Mouse (Mus musculus) heart, postnatal 25 days (tissue): ENCODE results near the gene Plin3. TPM values are rescaled to one million over a fixed set of nuclear protein-coding genes. Genes with fewer than 3 reads are reported as not detected.

Experiments
- DNase-seq: peaks from one replicate; pipeline ENCODE4 v3.0.0; 2022; ENCODE audit warnings: low spot score
- intact Hi-C: fragments of 180-260 bp; cut with DNase I; formaldehyde crosslinking; loops from one replicate; pipeline ENCODE4 v1.15.1; 2025
- total RNA-seq, 2 experiments: library from RNA; stranded (reverse); gene quantifications; 2 replicates each; pipeline ENCODE4 v1.2.3; 2021

Plin3 gene
- total RNA-seq, 2 experiments from 2014 or later = 154 to 171 TPM

- DNase-seq = peak; percentile 55
- intact Hi-C loops = no loop called here
These were observed 10.6 kb upstream of the Plin3 start, which contains the start of gene Uhrf1 for GRCm38 (mm10) chr17:56303160-56303846. Gene Uhrf1, plus strand, starts transcription at chr17:56303321.

DNA sequence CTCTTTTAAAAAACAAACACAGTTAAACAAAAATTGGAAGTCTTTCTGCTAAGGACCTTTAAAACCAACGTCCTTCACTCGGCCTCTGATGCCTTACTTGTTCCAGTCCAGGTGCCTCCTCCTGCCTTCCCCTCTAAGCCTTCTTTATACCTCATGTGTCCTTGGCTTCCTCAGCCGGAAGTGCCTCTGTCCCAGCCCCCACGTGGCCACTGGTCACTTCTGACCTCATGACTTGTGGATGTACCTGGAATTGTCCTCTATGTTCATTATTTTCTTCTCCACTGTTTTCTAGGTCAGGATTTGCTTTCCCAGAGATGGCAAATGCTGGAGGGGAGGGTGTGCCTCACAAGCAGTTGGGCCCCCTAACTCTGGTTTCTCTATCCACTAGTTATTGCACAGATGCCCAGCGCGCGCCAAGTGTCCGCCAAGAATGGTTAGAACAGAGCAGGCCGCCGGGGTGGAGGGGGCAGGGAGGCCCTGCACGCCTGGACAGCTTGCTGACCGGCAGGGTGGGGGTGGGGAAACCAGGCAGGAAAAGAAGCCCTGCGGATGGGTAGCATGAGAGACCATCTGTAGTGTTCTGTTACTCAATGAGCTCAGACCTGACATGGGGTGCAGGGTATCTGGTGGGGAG is 9.8 kb upstream of the Plin3 start:
- no peak for DNase-seq
- intact Hi-C loops = no loop called here

DNA sequence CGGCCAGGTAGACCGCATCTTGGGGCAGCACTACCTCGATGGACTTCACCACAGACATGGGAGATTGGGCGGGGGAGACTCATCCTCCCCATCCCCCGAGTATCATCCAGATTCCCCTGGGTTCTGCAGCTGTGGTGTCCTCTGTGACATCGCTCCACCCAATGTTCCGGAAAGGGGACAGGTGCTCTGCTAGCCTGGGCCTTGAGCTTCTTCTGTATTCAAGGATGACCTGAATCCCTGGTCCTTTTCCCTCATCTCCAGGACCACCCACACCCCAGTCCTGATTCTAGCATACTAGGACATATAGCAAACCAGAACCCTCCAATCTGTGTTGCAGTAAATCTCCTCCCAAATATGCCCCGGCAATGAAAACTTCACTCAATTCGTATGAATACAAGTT is 7.5 kb upstream of the Plin3 start, which contains the start of gene Arrdc5:
Gene Arrdc5, minus strand, starts transcription at position 101 of the 400 bp plus-strand sequence.
- intact Hi-C loops = no loop called here
- DNase-seq = no peak

DNA sequence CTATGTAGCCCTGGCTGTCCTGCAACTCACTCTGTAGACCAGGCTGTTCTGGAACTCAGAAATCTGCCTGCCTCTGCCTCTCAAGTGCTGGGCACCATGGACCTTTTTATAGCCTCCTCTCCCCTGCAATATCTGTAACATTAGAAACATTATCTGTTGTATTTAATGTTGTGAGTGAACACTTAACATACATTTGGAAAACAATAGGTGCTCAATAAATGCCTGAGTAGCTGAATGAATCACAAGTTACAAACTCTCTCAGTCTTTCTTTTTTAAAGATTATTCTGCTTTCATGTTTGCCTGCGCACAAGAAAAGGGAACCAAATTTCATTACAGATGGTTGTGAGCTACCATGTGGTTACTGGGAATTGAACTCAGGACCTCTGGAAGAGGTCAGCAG is 5.6 kb upstream of the Plin3 start:
- DNase-seq = no peak
- intact Hi-C loops = no loop called here

GRCm38 (mm10) chr17:56296201-56296600 is 3.5 kb upstream of the Plin3 start:
- DNase-seq = no peak

GRCm38 (mm10) chr17:56294241-56294640 is 1.6 kb upstream of the Plin3 start:
- intact Hi-C loops = no loop called here
- DNase-seq = no peak

More at GRCm38 (mm10) chr17:56296201-56296600, 3.5 kb upstream of the Plin3 start:
- intact Hi-C loops = no loop called here

- no peak for DNase-seq
- intact Hi-C loops = loop anchor here (2.0 kb wide), 1 partner anchor 16 kb away; the partner anchor contains the start of gene Ticam1
These were observed 618 bp upstream of the Plin3 start for GRCm38 (mm10) chr17:56293291-56293690.

DNA sequence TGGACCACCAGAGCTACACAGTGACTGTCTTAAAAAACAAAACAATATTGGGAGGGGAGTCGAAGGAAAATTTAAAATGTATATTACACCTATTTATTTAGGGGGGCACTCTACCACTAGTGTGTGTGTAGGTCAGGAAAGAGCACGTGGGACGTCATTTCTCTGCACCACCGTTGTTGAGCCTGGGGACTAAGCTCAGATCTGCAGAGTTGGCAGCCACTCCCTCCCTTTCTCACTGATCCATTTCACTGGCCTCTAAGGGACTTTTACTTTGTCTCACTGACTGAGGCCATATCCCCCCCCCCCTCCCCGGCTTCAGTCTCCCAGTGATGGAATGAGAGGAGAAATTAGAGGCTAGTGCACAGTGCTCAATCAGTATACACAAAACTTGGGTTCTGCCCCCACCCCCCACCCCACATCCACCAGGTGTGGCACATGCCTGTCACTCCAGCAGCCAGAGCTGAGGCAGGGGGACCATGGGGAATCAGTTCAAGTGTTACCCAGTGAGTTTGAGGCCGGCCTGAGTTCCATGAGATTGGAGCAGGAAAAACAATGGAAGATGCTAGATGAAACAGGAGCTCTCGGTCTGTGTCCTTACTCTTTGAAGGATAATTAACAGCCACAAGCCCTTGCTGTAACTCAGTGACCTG is 722 bp downstream of the Plin3 start:
- intact Hi-C loops = loop anchor here (1.0 to 2.0 kb wide), 2 partner anchors 15 to 58 kb away; partner anchors contain the start of gene Ticam1

DNA sequence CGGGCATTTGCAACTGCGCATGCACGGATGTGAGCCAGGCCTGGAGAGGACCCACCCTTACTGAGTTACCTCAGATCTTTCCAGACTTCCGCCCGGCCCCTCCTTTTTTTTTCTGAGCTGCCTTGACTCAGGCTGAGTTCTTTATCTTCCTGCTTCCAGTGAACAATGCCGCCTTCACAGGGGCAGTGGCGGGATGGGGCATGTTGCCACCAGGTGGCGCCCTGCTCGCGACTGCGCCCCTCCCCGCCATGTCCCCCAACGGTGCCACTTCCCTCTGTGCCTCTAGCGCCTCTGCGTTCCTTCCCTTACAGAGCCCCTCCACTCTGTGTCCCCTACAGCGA is 1.5 kb downstream of the Plin3 start:
- peak; percentile 91 for DNase-seq
- intact Hi-C loops = loop anchor here (1.0 kb wide), 1 partner anchor 59 kb away; no protein-coding TSS in a partner anchor

More for the DNA sequence above, 722 bp downstream of the Plin3 start:
- no peak for DNase-seq

DNA sequence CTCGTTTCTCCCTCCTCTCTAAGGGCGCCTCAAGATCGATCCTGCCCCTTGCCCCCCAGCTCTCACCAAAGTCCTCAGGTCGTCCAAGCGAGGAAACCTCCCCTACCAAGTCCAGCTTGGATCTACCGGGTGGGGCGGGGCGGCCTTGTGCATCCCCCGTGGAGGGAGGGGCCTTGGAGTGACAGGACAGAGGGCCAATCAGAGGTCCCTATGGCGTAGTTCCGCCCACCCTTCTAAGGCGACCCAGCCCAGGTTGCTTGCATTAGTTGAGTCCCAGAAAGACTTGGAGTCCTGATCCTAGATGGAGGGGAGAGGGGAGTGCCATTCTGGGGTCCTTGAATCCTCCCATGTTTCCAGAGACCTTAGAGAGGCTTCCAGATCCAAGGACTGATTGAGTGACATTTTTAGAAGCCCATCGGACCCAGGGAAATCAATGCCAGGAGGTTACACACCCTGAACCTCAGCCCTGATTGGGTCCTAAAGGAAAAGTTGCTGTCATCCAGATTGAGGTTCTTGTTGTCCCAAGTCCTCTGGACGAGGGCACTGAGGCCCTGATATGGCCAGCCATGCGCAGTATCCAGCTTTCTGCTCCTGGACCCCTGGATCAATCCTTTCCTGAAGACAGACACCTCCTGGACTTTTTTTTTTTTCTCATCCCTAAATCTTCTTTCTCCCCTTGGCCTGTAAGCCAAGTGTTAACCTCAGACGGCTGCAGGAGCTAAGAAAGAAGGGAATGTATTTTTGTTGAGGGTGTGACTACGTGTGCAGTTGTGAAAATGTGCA is 2.1 kb downstream of the Plin3 start:
- intact Hi-C loops = loop anchor here (1.0 kb wide), 1 partner anchor 60 kb away; no protein-coding TSS in a partner anchor

GRCm38 (mm10) chr17:56289371-56290331 is 3.0 kb downstream of the Plin3 start:
- no peak for DNase-seq
- intact Hi-C loops = no loop called here

More for the DNA sequence above, 2.1 kb downstream of the Plin3 start:
- peak; percentile 96 for DNase-seq

DNA sequence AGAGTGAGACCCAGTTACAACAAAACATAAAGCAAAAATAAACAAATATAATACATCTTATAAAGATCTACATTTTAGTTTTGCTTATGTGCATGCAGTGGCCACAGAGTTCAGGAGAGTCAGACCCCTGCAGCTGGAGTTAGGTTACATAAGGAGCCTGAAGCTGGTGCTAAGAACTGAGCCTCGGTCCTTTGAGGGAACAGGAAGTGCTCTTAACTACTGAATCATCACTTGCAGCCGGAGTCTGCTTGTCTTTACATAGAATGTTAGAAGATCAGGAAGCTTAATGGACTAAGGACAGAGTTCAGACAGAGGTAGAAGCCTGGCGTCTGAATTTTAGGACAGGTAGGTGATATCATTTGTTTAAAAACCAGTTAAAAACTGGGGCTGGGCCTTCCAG is 3.8 kb downstream of the Plin3 start:
- no peak for DNase-seq
- intact Hi-C loops = no loop called here

- intact Hi-C loops = no loop called here
- no peak for DNase-seq
These were observed 4.8 kb downstream of the Plin3 start for GRCm38 (mm10) chr17:56287830-56288229.

DNA sequence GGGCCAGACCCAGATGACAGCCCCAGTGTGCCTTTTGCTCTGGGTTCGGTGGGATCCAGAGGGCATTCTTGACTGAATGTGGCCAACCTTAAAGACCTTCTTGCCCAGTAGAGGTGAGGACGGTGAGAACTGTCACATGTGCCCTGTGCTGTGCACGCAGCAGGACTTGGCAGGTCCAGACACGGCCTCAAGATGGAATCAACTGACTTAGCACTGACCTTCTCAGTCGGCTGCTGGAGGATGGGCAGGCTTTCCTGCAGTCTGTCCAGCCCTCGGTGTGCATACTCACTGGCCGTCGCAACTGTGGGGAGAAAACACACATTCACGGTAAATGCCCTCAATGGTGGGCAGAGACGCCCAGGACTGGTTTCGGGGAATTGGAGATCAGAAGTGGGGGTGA is 6.7 kb downstream of the Plin3 start:
- no peak for DNase-seq
- intact Hi-C loops = no loop called here

DNA sequence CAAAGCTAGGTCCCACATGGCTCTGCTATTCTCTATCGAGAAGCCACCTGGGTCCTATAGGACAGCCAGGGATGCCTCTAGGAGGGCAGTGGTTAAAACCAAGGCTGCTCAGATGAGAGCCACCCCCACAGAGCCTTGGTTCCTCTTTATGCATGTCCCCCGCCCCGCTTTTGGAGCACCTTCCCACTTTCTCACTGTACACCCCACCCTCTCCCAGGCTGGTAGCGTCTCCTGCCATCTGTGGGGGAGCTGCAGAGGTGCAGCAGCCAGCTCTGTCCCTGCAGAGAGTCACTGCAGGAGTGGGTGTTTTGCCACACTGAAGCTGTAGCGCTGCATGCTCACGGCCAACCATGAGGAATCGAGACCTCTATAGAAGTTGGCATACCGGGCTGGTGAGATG is 9.4 kb downstream of the Plin3 start:
- intact Hi-C loops = no loop called here

GRCm38 (mm10) chr17:56282802-56283201 is 9.9 kb downstream of the Plin3 start:
- DNase-seq = no peak
- intact Hi-C loops = no loop called here

More for the DNA sequence above, 9.4 kb downstream of the Plin3 start:
- no peak for DNase-seq

GRCm38 (mm10) chr17:56281193-56281592 is 11.5 kb downstream of the Plin3 start:
- no peak for DNase-seq

GRCm38 (mm10) chr17:56279481-56280155 is 13.1 kb downstream of the Plin3 start:
- intact Hi-C loops = no loop called here
- no peak for DNase-seq

More at GRCm38 (mm10) chr17:56281193-56281592, 11.5 kb downstream of the Plin3 start:
- intact Hi-C loops = no loop called here
